Comparison of ENCODE assay signal across 17 mouse cellular contexts in genomic region chr1:131759667-131760427, GRCm38 (mm10). TPM values are rescaled to one million over a fixed set of nuclear protein-coding genes. Genes with fewer than 3 reads are reported as not detected.
DNase-seq lines count a peak whose midpoint lies in the region; TF ChIP-seq lines count a peak whose summit lies in the region.
"Had no signal": no experiment of that assay in that cellular context is flagged by ENCODE, and none has a peak within 500 bp of the region (broad histone marks: within the 10 kb centered on the region; RNA-seq: fewer than 3 reads in every experiment).

No protein-coding gene starts in this region.

- no peak for TF ChIP-seq CTCF in brain, embryonic 14.5 days (IDR thresholded peaks at IDR 0.05; ENCODE audit: borderline replicate concordance, extremely low read depth, insufficient read depth, insufficient read length)
- no peak for TF ChIP-seq CTCF in thymus, adult 2 months (IDR thresholded peaks at IDR 0.05; ENCODE audit: borderline replicate concordance, control insufficient read depth, extremely low read depth, insufficient read depth, low read length, poor library complexity)

- H3K4me1 ChIP-seq in thymus, adult 2 months (replicated peaks; ENCODE audit: control insufficient read depth, insufficient read depth, low read length) = peaks cover 4% of the 10 kb centered on the region; the same call in 1 of the 2 replicates
- H3K4me1 ChIP-seq: embryonic facial prominence, embryonic 12.5 days; kidney, embryonic 15.5 days had no signal

- no peaks in the 10 kb centered on the region for H3K36me3 ChIP-seq in thymus, adult 2 months (ENCODE audit: control insufficient read depth, insufficient read depth, low read length)
- H3K36me3 ChIP-seq: embryonic facial prominence, embryonic 12.5 days; kidney, embryonic 15.5 days had no signal

- H3K27me3 ChIP-seq in thymus, adult 2 months (ENCODE audit: control insufficient read depth, insufficient read depth, low read length) = no peaks in the 10 kb centered on the region
- H3K27me3 ChIP-seq: embryonic facial prominence, embryonic 12.5 days; kidney, embryonic 15.5 days had no signal

- intact Hi-C loops in gastrocnemius, postnatal 36 days (cut with DNase I) = loop anchor here (5.0 kb wide), 1 partner anchor 148 kb away; no protein-coding TSS in a partner anchor

- peak; percentile 5 for DNase-seq in gastrocnemius, postnatal 10 days
- DNase-seq in gastrocnemius, postnatal 36 days = no peak
- DNase-seq in lung, adult 18-20 months = peak; percentile 37 to 65
- DNase-seq in lung, postnatal 14 days = no peak
- DNase-seq in brain, embryonic 14.5 days (ENCODE audit: low read depth) = peak; percentile 23
- DNase-seq in lung, postnatal 25 days (ENCODE audit: low spot score) = peak; percentile 48
- no peak for DNase-seq in thymus, adult 2 months
- no peak for DNase-seq in cerebellum, adult 18-20 months
- DNase-seq: lung, embryonic 14.5 days; retina, postnatal 1 day; thymus, postnatal 14 days had no signal

- no peak overlapping the region for H3K4me3 ChIP-seq in thymus, adult 2 months (ENCODE audit: control insufficient read depth, insufficient read depth, low read length)
- H3K4me3 ChIP-seq: embryonic facial prominence, embryonic 12.5 days; kidney, embryonic 15.5 days had no signal

- H3K27ac ChIP-seq in thymus, adult 2 months (ENCODE audit: control insufficient read depth, insufficient read depth, low read length) = no peak overlapping the region
- H3K27ac ChIP-seq: embryonic facial prominence, embryonic 12.5 days; kidney, embryonic 15.5 days had no signal

- 66% methylated on average over 9 of the region's 9 CpGs for WGBS in thymus, adult 2 months

- no peak for TF ChIP-seq POLR2A in brain, embryonic 14.5 days (IDR thresholded peaks at IDR 0.05; ENCODE audit: borderline replicate concordance, extremely low read depth, insufficient read depth, insufficient read length, poor library complexity, severe bottlenecking)
- no peak for TF ChIP-seq POLR2A in thymus, adult 2 months (IDR thresholded peaks at IDR 0.05; ENCODE audit: control insufficient read depth, extremely low read depth, insufficient read depth, low read length, poor library complexity)

RNA-seq across cellular contexts. Expression of gene Slc26a9, which starts 16.0 kb away (rescaled TPM):
- total RNA-seq in gastrocnemius, postnatal 10 days (2021) = not detected
- not detected for total RNA-seq in gastrocnemius, postnatal 36 days (2021)
- polyA plus RNA-seq in brain, embryonic 14.5 days (2012; rRNA removed) = 0.10 and 0.14 TPM in 2 replicates
- 0.99 and 1.1 TPM in 2 replicates for polyA plus RNA-seq in thymus, adult 2 months (2012; rRNA removed)
- total RNA-seq: adrenal gland, adult 18-20 months; hematopoietic stem cell, adult 5-6 weeks had no signal
- polyA plus RNA-seq: limb, embryonic 11.5 days had no signal

RNA-seq across cellular contexts. Expression of gene Pm20d1, which starts 37.3 kb away (rescaled TPM):
- 1 to 10 TPM; 1.3 to 1.6 TPM for total RNA-seq in gastrocnemius, postnatal 10 days (2021)
- total RNA-seq in gastrocnemius, postnatal 36 days (2021) = under 1 TPM; 0.57 to 0.69 TPM
- 0.19 and 0.43 TPM in 2 replicates for polyA plus RNA-seq in brain, embryonic 14.5 days (2012; rRNA removed)
- 1.3 TPM in 2 replicates for polyA plus RNA-seq in thymus, adult 2 months (2012; rRNA removed)
- total RNA-seq: hematopoietic stem cell, adult 5-6 weeks had no signal
- polyA plus RNA-seq: Patski had no signal

Comparison
In these comparisons a context has a peak if more than half of its experiments do, and no peak if none do; other contexts are left out.
1. DNase-seq: peak in gastrocnemius, postnatal 10 days (single experiment), lung, adult 18-20 months (2 of 2), brain, embryonic 14.5 days (single experiment) and lung, postnatal 25 days (single experiment); none in gastrocnemius, postnatal 36 days (0 of 2), lung, postnatal 14 days (single experiment), thymus, adult 2 months (single experiment) and cerebellum, adult 18-20 months (0 of 2).